Mouse (Mus musculus) spleen, embryonic (tissue): Measurements from ENCODE around the gene Srsf9.

Experiments used
- CTCF ChIA-PET: fragments of 350-600 bp; sonication (Branson Sonifier 250); formaldehyde crosslinking; loops from one replicate; lab custom pipeline; 2022; lab: Charles Lee

Gene Srsf9

GRCm38 (mm10) chr5:115319004-115319940, 7.7 kb upstream of the Srsf9 start:
- CTCF ChIA-PET = interaction anchor here (0.6 to 1.4 kb wide), 2 partner anchors 13 to 19 kb away, joined by 3 read pairs; partner anchors contain the start of gene Dynll1

GRCm38 (mm10) chr5:115326256-115326831, 633 bp upstream of the Srsf9 start:
- CTCF ChIA-PET = no interaction called here

- CTCF ChIA-PET = interaction anchor here (0.5 to 1.2 kb wide), 3 partner anchors 12 to 214 kb away, joined by 3 to 14 read pairs (median 6); no protein-coding TSS in a partner anchor
These were observed 902 bp downstream of the Srsf9 start for GRCm38 (mm10) chr5:115327610-115328548.

GRCm38 (mm10) chr5:115330955-115331354, 4.0 kb downstream of the Srsf9 start:
- CTCF ChIA-PET = interaction anchor here (2.2 kb wide), 1 partner anchor 10 kb away, joined by 9 read pairs; the partner anchor contains the start of genes Gatc and Triap1

GRCm38 (mm10) chr5:115333626-115334025, 6.6 kb downstream of the Srsf9 start:
- CTCF ChIA-PET = no interaction called here

GRCm38 (mm10) chr5:115340007-115340406, 13.0 kb downstream of the Srsf9 start:
- CTCF ChIA-PET = interaction anchor here (0.6 to 1.3 kb wide), 2 partner anchors 11 to 183 kb away, joined by 4 to 6 read pairs; no protein-coding TSS in a partner anchor

- CTCF ChIA-PET = interaction anchor here (0.6 to 1.4 kb wide), 3 partner anchors 10 to 184 kb away, joined by 3 to 9 read pairs (median 4); no protein-coding TSS in a partner anchor
These were observed 13.8 kb downstream of the Srsf9 start, which contains the start of the genes Gatc and Triap1 for GRCm38 (mm10) chr5:115340577-115341313. Gene Gatc (minus strand): TSS chr5:115341178. Gene Triap1 (plus strand): TSS chr5:115341225.

- CTCF ChIA-PET = interaction anchor here (0.7 to 1.4 kb wide), 2 partner anchors 11 to 73 kb away, joined by 3 to 9 read pairs; no protein-coding TSS in a partner anchor
These were observed 14.6 kb downstream of the Srsf9 start for GRCm38 (mm10) chr5:115341314-115342165.

GRCm38 (mm10) chr5:115347564-115347963, 20.6 kb downstream of the Srsf9 start:
- CTCF ChIA-PET = interaction anchor here (0.7 kb wide), 2 partner anchors 111 to 546 kb away, joined by 4 to 6 read pairs; no protein-coding TSS in a partner anchor

- CTCF ChIA-PET = interaction anchor here (0.5 to 0.7 kb wide), 4 partner anchors 38 to 1041 kb away, joined by 4 to 12 read pairs (median 4); no protein-coding TSS in a partner anchor
These were observed 21.7 kb downstream of the Srsf9 start, which contains the start of gene Cox6a1 for GRCm38 (mm10) chr5:115348546-115349224. Gene Cox6a1 (minus strand): TSS chr5:115348981.

- CTCF ChIA-PET = interaction anchor here (0.5 kb wide), 1 partner anchor 38 kb away, joined by 4 read pairs; no protein-coding TSS in a partner anchor
These were observed 22.2 kb downstream of the Srsf9 start for GRCm38 (mm10) chr5:115349225-115349555.

- CTCF ChIA-PET = no interaction called here
These were observed 24.4 kb downstream of the Srsf9 start for GRCm38 (mm10) chr5:115351348-115351747.

GRCm38 (mm10) chr5:115355070-115355469, 28.1 kb downstream of the Srsf9 start:
- CTCF ChIA-PET = interaction anchor here (0.6 kb wide), 2 partner anchors 33 to 89 kb away, joined by 3 read pairs; no protein-coding TSS in a partner anchor

- CTCF ChIA-PET = interaction anchor here (0.6 kb wide), 1 partner anchor 83 kb away, joined by 4 read pairs; no protein-coding TSS in a partner anchor
These were observed 31.9 kb downstream of the Srsf9 start for GRCm38 (mm10) chr5:115358872-115359271.

GRCm38 (mm10) chr5:115359438-115359837, 32.5 kb downstream of the Srsf9 start:
- CTCF ChIA-PET = no interaction called here

- CTCF ChIA-PET = no interaction called here
These were observed 32.9 kb downstream of the Srsf9 start for GRCm38 (mm10) chr5:115359851-115360372.

GRCm38 (mm10) chr5:115362216-115362615, 35.2 kb downstream of the Srsf9 start:
- CTCF ChIA-PET = no interaction called here
